Mouse (Mus musculus) thymus, adult 2 months (tissue): ENCODE results near the gene Cass4.

Source experiments
- CTCF ChIP-seq: fragments of 200-500 bp; IDR thresholded peaks from 2 replicates; pipeline ENCODE4 v1.5.1; 2012; ENCODE audit warnings: mild to moderate bottlenecking, control low read depth, low read length, moderate library complexity, borderline replicate concordance; ENCODE audit not compliant: control insufficient read depth, poor library complexity, insufficient read depth; ENCODE audit errors: extremely low read depth
- POLR2A ChIP-seq: fragments of 200-500 bp; IDR thresholded peaks from 2 replicates; pipeline ENCODE4 v1.6.1; 2012; ENCODE audit warnings: mild to moderate bottlenecking, low read length, control low read depth, moderate library complexity; ENCODE audit not compliant: control insufficient read depth, poor library complexity, insufficient read depth; ENCODE audit errors: extremely low read depth

GRCm38 (mm10) chr2:172376551-172376950, 17.0 kb upstream of the Cass4 start:
- TF ChIP-seq CTCF = no peak
- no peak for TF ChIP-seq POLR2A
